In the genomic region with DNA sequence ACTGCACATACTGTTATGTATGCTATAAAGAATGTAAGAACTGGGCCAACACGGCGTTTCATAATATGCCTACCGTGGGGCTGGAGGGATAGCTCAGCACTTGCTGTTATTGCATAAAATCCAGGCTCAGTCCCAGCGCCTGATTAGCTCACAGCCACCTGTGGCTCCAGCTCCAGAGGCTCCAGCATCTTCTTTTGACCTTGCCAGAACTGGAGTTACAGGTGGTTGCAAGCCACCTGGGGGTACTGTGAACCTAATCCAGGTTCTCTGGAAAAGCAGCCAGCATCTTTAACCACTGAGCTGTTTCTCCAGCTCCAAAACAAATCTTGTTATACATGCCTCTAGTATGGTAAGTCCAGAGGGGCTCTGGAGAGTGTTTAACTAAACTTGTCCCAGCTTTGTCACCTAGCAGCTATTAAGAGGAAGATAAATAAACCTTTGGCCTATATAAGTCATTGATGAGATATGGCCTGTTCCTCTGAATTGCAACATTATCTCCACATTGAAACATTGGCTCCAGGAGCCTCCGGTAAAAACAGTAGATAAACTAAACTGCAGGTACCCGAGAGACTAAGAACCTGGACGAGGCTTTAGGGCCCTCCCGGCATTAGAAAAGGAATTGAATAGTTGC, we compare ENCODE assay signal across 19 mouse cellular contexts.
"Had no signal": no experiment of that assay in that cellular context is flagged by ENCODE, and none has a peak within 500 bp of the region (broad histone marks: within the 10 kb centered on the region; RNA-seq: fewer than 3 reads in every experiment).

No protein-coding gene starts in this region.

- DNase-seq: kidney, adult 8-10 months; kidney, postnatal 10 days; kidney, postnatal 36 days; liver, embryonic 13.5 days; lung, embryonic 14.5 days; right cerebral cortex, adult 18-20 months; right cerebral cortex, postnatal 25 days; spleen, adult 18-20 months; thymus, postnatal 25 days had no signal

- ATAC-seq: lung, postnatal 0 days; midbrain, embryonic 15.5 days had no signal

- H3K27ac ChIP-seq: kidney, embryonic 15.5 days; limb, embryonic 10.5 days; limb, embryonic 13.5 days; liver, embryonic 13.5 days; macrophage; midbrain, embryonic 12.5 days; midbrain, embryonic 15.5 days; neural tube, embryonic 12.5 days; neural tube, embryonic 15.5 days; stomach, embryonic 15.5 days had no signal

- H3K9ac ChIP-seq: kidney, embryonic 15.5 days; limb, embryonic 13.5 days; liver, embryonic 13.5 days; lung, embryonic 14.5 days; midbrain, embryonic 12.5 days; midbrain, embryonic 15.5 days; neural tube, embryonic 12.5 days; neural tube, embryonic 15.5 days; stomach, embryonic 15.5 days had no signal

- H3K4me2 ChIP-seq: kidney, embryonic 15.5 days; limb, embryonic 13.5 days; liver, embryonic 13.5 days; lung, embryonic 14.5 days; midbrain, embryonic 12.5 days; midbrain, embryonic 15.5 days; neural tube, embryonic 12.5 days; neural tube, embryonic 15.5 days; stomach, embryonic 15.5 days had no signal

- H3K4me3 ChIP-seq: kidney, embryonic 15.5 days; limb, embryonic 10.5 days; limb, embryonic 13.5 days; liver, embryonic 13.5 days; midbrain, embryonic 12.5 days; midbrain, embryonic 15.5 days; neural tube, embryonic 12.5 days; neural tube, embryonic 15.5 days; stomach, embryonic 15.5 days had no signal

- H3K4me1 ChIP-seq: midbrain, embryonic 12.5 days; midbrain, embryonic 15.5 days; neural tube, embryonic 12.5 days; neural tube, embryonic 15.5 days; stomach, embryonic 15.5 days had no signal

- H3K36me3 ChIP-seq: kidney, embryonic 15.5 days; limb, embryonic 10.5 days; limb, embryonic 13.5 days; liver, embryonic 13.5 days; midbrain, embryonic 12.5 days; midbrain, embryonic 15.5 days; neural tube, embryonic 12.5 days; neural tube, embryonic 15.5 days; stomach, embryonic 15.5 days had no signal

- H3K9me3 ChIP-seq: kidney, embryonic 15.5 days; limb, embryonic 10.5 days; liver, embryonic 13.5 days; midbrain, embryonic 12.5 days; midbrain, embryonic 15.5 days; neural tube, embryonic 12.5 days; neural tube, embryonic 15.5 days; stomach, embryonic 15.5 days had no signal

- H3K27me3 ChIP-seq: kidney, embryonic 15.5 days; limb, embryonic 13.5 days; midbrain, embryonic 12.5 days; midbrain, embryonic 15.5 days; neural tube, embryonic 12.5 days; neural tube, embryonic 15.5 days; stomach, embryonic 15.5 days had no signal
